Mouse (Mus musculus) kidney, adult 2 months (tissue): ENCODE data around the gene Coq7. TPM values are rescaled to one million over a fixed set of nuclear protein-coding genes. Genes with fewer than 3 reads are reported as not detected.
A peak's percentile ranks its signal among the peaks of the same experiment; 100 is the strongest.

Experiments used
- DNase-seq: peaks from one replicate; pipeline ENCODE4 v3.0.0; 2021
- H3K27ac ChIP-seq: fragments of 200-500 bp; 2 replicates; pipeline ENCODE4 v1.5.1; 2012; ENCODE audit warnings: low read depth, low read length, control low read depth, inconsistent platforms; ENCODE audit not compliant: insufficient read depth
- H3K27me3 ChIP-seq: fragments of 200-500 bp; replicated peaks from 2 replicates; pipeline ENCODE4 v1.6.1; 2012; ENCODE audit warnings: mild to moderate bottlenecking, moderate library complexity, low read length, inconsistent platforms; ENCODE audit not compliant: control insufficient read depth, insufficient read depth
- H3K36me3 ChIP-seq: fragments of 200-500 bp; 2 replicates; pipeline ENCODE4 v1.6.1; 2012; ENCODE audit warnings: mild to moderate bottlenecking, moderate library complexity, low read length, inconsistent platforms; ENCODE audit not compliant: control insufficient read depth, insufficient read depth
- H3K4me1 ChIP-seq: fragments of 200-500 bp; 2 replicates; pipeline ENCODE4 v1.6.1; 2011; ENCODE audit warnings: low read length; ENCODE audit not compliant: control insufficient read depth, insufficient read depth
- H3K4me3 ChIP-seq: fragments of 200-500 bp; 2 replicates; pipeline ENCODE4 v1.5.1; 2011; ENCODE audit warnings: mild to moderate bottlenecking, low read depth, low read length, control low read depth; ENCODE audit not compliant: insufficient read depth
- CTCF ChIP-seq: fragments of 200-500 bp; conservative IDR thresholded peaks from 2 replicates; pipeline ENCODE4 v1.5.1; 2011; ENCODE audit warnings: low read depth, mild to moderate bottlenecking, control low read depth, low read length, moderate library complexity, mixed read lengths; ENCODE audit not compliant: insufficient read depth, insufficient read length
- POLR2A ChIP-seq: fragments of 200-500 bp; IDR thresholded peaks from one replicate; pipeline ENCODE4 v1.6.1; 2011; ENCODE audit warnings: low read depth, low read length, control low read depth
- WGBS: fragments of 180-500 bp; shearing (Covaris S2); methylation state at CpG from one replicate; pipeline ENCODE4 v1.1.7; 2018; 5-methylcytosine and 5-hydroxymethylcytosine counted together
- polyA plus RNA-seq: library from polyadenylated mRNA; depleted of rRNA; stranded (reverse); fragments of >200 nt; gene quantifications from 2 replicates; pipeline ENCODE4 v1.2.3, GENCODE M21; 2012

Gene Coq7
- polyA plus RNA-seq, 1 experiment: 82.6 TPM

DNA sequence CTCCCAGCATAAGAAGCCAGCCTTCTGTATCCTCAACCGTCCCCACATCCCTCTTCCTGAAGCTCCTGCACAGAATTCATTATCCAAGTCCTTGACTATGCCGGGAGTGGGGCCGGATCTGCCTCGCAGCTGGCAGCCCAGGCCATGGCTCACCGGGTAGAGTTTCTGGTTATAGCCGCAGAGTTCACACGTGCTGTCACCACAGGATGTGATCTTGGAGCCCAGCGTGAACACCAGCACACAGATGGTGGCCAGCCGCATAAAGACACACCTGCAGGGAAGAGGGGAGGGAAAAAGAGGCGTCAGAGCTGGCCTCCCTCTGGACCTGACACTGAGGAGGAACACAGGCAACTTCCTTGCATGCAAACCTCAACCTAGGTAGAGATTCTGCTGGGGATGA, 14.3 kb upstream of the Coq7 start:
- Histone ChIP-seq H3K27ac (no peak overlapping the region), H3K4me3 (no peak overlapping the region), H3K4me1 (no peaks in the 10 kb centered on the region), H3K27me3 (no peaks in the 10 kb centered on the region), H3K36me3 (no peaks in the 10 kb centered on the region)
- TF ChIP-seq CTCF (no peak), POLR2A (no peak)
- WGBS: 68% methylated on average over 10 of the region's 10 CpGs
- no peak for DNase-seq

DNA sequence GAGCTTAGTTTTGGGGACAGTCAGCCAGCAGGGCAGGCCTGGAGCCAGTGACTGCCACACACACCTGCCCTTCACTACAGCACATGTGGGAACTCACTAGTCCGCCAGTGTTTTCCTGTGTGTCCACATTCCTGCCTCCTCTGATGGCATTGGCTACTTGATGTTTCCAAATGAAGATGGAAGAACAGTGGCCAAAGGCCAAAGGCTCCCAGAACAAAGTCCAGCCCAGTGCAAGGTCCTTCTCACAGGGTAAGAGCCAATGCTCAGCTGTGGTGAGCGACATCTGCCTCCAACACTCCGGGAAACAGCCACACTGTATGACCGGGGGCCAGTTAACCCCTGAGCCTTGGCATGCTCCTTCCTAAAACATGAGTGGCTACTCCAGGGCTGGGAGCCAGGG, 11.0 kb upstream of the Coq7 start:
- H3K27me3 ChIP-seq: no peaks in the 10 kb centered on the region
- H3K4me3 ChIP-seq: no peak overlapping the region
- TF ChIP-seq POLR2A (no peak), CTCF (no peak)
- no peaks in the 10 kb centered on the region for H3K36me3 ChIP-seq
- no peak for DNase-seq
- WGBS: 79% methylated on average over 4 of the region's 4 CpGs
- no peaks in the 10 kb centered on the region for H3K4me1 ChIP-seq
- no peak overlapping the region for H3K27ac ChIP-seq

DNA sequence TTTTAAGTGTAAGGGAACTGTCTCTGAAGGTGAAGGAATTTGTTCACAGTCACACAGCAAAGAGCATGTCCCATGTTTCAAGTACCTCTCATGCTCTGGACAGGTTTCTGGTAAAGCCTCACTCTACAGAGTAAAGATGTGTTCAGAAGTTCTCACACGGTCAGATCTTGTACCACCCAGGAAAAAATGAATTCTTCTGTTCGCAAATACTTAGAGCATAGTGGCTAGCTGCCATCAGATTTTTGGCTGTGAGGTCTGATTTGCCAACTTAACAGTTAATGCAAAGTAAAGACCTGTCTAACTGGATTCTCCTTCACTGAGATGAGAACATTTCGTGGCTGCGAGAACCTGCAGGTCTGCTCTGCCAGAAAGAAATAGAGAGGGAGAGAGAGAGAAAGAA, 1.9 kb upstream of the Coq7 start:
- H3K27me3 ChIP-seq: no peaks in the 10 kb centered on the region
- H3K4me1 ChIP-seq: no peaks in the 10 kb centered on the region
- no peaks in the 10 kb centered on the region for H3K36me3 ChIP-seq
- WGBS: 82% methylated on average over 4 of the region's 4 CpGs
- no peak for DNase-seq
- TF ChIP-seq POLR2A: no peak
- no peak for TF ChIP-seq CTCF
- H3K4me3 ChIP-seq: no peak overlapping the region
- H3K27ac ChIP-seq: no peak overlapping the region

DNA sequence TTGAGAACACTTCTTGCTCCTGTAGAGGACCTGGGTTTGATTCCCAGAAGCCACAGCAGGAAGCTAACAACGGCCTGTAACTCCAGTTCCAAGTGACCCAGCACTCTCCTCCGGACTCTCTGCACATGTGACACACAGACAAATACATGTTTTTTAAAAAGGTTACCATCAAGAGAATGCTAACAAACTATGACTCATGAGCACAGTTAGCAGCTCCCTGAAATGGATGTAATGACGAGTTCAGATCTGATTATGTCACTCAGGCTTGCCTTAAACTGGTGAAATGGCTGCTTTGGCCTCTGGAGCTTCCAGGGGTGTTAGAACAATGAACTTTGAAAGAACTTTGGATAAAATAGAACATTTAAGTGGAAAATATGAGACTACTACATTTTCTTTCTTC, 1.2 kb upstream of the Coq7 start:
- no peaks in the 10 kb centered on the region for H3K36me3 ChIP-seq
- no peak overlapping the region for H3K27ac ChIP-seq
- no peaks in the 10 kb centered on the region for H3K4me1 ChIP-seq
- no peak overlapping the region for H3K4me3 ChIP-seq
- TF ChIP-seq POLR2A (no peak), CTCF (no peak)
- H3K27me3 ChIP-seq: no peaks in the 10 kb centered on the region
- 77% methylated on average over 3 of the region's 3 CpGs for WGBS
- no peak for DNase-seq

DNA sequence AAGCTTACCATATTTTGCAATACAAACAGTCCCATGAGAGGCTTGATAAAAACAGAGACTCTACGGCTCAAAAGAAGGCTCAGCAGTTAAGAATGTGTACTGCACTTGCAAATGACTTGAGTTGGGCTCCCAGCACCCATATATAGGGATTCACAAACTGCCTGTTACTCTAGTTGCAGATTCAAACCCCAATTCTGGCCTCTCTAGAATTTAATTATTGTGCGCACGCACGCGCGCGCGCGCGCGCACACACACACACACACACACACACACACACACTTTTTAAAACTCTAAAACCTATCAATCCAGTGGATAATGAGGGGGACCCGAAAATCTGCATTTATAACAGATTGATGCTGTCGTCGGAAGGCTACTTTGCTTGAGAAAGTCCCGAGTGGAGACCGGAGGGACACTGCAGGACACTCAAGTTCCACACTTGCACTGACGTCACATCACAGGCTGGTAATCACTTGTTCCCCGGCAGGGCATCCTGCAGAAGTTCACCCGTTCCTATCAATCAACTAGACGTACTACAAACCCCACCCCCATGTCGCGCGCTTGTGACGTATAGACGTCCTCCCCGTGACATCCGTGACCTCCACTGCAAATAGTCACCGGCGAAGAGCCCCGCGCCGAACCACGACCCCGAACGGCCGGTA, 508 bp downstream of the Coq7 start:
- Histone ChIP-seq H3K27ac (peak overlapping the region; percentile 98), H3K4me3 (peak overlapping the region; percentile 86), H3K27me3 (no peaks in the 10 kb centered on the region), H3K36me3 (no peaks in the 10 kb centered on the region), H3K4me1 (no peaks in the 10 kb centered on the region)
- DNase-seq: peak; percentile 98
- WGBS: under 1% methylated on average over 36 of the region's 36 CpGs
- TF ChIP-seq CTCF (0 out of 2 replicates have a peak, but pooled peaks have one; percentile 11), POLR2A (no peak)

DNA sequence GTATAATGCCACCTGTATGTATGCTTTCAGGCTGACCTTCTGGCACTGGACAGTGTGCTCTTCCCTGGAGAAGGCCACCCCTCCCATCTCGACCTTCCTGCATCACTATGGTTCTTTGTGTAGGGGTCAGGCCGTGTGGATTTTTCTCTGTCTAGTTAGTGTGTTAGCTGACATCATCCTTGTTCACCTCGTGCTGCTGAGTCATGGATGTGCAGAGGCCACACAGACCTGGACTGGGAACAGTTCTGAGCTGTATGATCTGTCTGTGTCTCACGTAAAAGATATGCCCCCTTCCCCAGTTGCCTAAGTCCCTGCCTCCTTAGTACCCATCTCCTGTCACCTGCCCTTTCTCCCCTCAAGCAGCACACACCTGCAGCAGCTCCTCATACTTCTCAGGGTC, 6.2 kb downstream of the Coq7 start:
- TF ChIP-seq CTCF: no peak
- TF ChIP-seq POLR2A: no peak
- WGBS: 81% methylated on average over 4 of the region's 4 CpGs
- Histone ChIP-seq H3K27ac (no peak overlapping the region), H3K36me3 (no peaks in the 10 kb centered on the region), H3K4me1 (no peaks in the 10 kb centered on the region), H3K27me3 (no peaks in the 10 kb centered on the region), H3K4me3 (no peak overlapping the region)
- no peak for DNase-seq

DNA sequence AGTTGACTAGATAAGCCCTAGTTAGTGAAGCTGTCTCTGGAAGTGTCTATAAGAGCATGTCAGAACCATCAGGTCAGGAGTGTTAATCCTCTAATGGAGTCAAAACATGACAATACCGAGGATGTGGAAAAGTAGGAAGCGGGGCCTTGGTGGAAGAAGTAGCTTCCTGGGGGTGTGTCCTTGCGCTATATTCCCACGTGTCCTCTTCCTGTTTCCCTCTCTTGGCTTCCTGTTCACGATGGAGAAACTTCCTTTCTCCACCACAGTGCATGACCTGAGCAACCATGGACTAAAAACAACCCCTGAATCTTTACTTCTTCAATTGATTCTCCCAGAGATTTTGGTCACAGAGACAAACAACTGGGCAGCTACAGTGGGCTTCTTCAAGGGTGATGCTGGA, 11.1 kb downstream of the Coq7 start:
- no peaks in the 10 kb centered on the region; the same call in 1 of the 2 replicates for H3K4me1 ChIP-seq
- no peak overlapping the region for H3K4me3 ChIP-seq
- no peak for TF ChIP-seq POLR2A
- no peak for TF ChIP-seq CTCF
- no peak overlapping the region for H3K27ac ChIP-seq
- no peak for DNase-seq
- H3K27me3 ChIP-seq: no peaks in the 10 kb centered on the region
- no peaks in the 10 kb centered on the region for H3K36me3 ChIP-seq
- WGBS: 80% methylated on average over 5 of the region's 5 CpGs
